Mouse (Mus musculus) E14TG2a.4 (cell line): ENCODE measurements around the gene Sh3bp5l.

Source experiments
- CTCF ChIP-seq: conservative IDR thresholded peaks from 2 replicates; pipeline ENCODE4 v1.5.1; 2014; ENCODE audit warnings: low read length
- NANOG ChIP-seq: IDR thresholded peaks from 2 replicates; pipeline ENCODE4 v1.6.1; 2014; ENCODE audit warnings: borderline replicate concordance, low read length, mixed read lengths

DNA sequence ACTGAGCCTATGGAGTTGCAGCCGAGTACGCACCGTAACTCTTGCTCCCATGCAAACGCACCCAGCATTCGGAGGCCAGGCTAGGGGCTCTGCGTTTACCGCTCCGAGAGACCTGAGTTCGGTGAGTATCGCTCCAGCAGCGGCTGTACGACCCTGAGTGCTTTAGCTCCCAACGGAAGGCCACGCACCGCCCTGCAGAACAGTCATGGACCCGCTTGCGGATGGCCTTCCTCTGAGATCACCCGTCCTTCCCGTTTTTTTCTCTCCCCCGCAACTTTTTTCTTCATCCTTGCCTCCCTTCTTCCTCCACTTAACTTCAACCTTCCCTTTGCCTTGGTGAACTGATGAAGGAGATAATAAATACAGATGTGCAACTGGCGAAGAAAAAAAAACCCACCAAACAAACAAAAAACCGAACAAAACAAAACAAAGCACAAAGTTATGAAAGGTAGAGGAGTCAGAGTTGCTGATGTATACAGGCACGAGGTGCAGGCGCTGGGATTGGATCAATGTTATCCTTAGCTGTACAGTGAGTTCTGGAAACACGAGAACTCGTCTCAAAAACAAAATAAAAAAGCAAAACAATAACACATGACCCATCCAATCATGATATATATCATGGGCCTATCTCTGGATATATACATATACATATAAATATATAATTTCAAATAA is 27.6 kb upstream of the Sh3bp5l start:
- TF ChIP-seq CTCF (no peak), NANOG (no peak)
